Mouse (Mus musculus) stomach, postnatal 0 days (tissue): Measurements from ENCODE around the gene Fam126a.

ENCODE experiments used
- CTCF ChIP-seq: IDR thresholded peaks from 2 replicates; pipeline ENCODE4 v1.5.1; 2016; ENCODE audit warnings: antibody characterized with exemption, low read depth, mild to moderate bottlenecking, moderate library complexity
- EP300 ChIP-seq: optimal IDR thresholded peaks from 2 replicates; pipeline ENCODE3; 2016; ENCODE audit warnings: antibody characterized with exemption

DNA sequence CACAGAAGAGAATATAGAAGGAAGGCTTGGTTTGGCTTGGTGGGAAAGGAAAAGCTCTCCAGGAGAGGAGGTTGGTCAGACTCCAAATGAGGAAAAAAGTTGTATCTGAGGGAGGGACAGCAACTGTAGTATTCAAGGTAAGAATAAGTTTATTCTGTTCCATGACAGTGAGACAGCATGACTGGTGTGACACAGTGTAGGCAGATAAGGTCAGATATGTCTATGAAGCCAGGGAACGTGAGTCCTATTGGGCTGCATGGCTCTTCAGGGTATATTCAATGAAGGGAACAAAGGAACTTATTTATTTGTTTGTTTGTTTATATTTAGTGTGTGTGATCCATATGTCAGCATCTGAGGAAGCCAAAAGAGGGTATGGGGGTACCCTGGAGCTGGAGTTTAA is 113.2 kb downstream of the Fam126a start:
- no peak for TF ChIP-seq EP300
- TF ChIP-seq CTCF: no peak
